Mouse (Mus musculus): ENCODE data around the gene Gm17662.

Gene Gm17662

GRCm38 (mm10) chr4:104857029-104857428 lies at the start of gene Gm17662:
Gm17662 (plus strand) TSS chr4:104857329.
- DNase-seq (ENCODE audit: low spot score in 2 of 2) = no peak

- no peak for DNase-seq (ENCODE audit: low spot score in 2 of 2)
Observed at GRCm38 (mm10) chr4:104810710-104811286, 46.3 kb upstream of the Gm17662 start.

- DNase-seq (ENCODE audit: low spot score in 2 of 2) = no peak
Observed at GRCm38 (mm10) chr4:104813617-104814016, 43.5 kb upstream of the Gm17662 start.

GRCm38 (mm10) chr4:104816519-104817232 lies 40.5 kb upstream of the Gm17662 start:
- DNase-seq (ENCODE audit: low spot score in 2 of 2) = no peak

- no peak for DNase-seq (ENCODE audit: low spot score in 2 of 2)
Observed at GRCm38 (mm10) chr4:104817509-104817908, 39.6 kb upstream of the Gm17662 start.

- no peak for DNase-seq (ENCODE audit: low spot score in 2 of 2)
Observed at GRCm38 (mm10) chr4:104818986-104819385, 38.1 kb upstream of the Gm17662 start.

GRCm38 (mm10) chr4:104819891-104820290 lies 37.2 kb upstream of the Gm17662 start:
- DNase-seq (ENCODE audit: low spot score in 2 of 2) = no peak

- no peak for DNase-seq (ENCODE audit: low spot score in 2 of 2)
Observed at GRCm38 (mm10) chr4:104823597-104824101, 33.5 kb upstream of the Gm17662 start.

GRCm38 (mm10) chr4:104824381-104825077 lies 32.6 kb upstream of the Gm17662 start:
- no peak for DNase-seq (ENCODE audit: low spot score in 2 of 2)

GRCm38 (mm10) chr4:104828939-104829338 lies 28.2 kb upstream of the Gm17662 start:
- no peak for DNase-seq (ENCODE audit: low spot score in 2 of 2)

- no peak for DNase-seq (ENCODE audit: low spot score in 2 of 2)
Observed at GRCm38 (mm10) chr4:104835096-104835495, 22.0 kb upstream of the Gm17662 start.

GRCm38 (mm10) chr4:104838342-104838741 lies 18.8 kb upstream of the Gm17662 start:
- DNase-seq (ENCODE audit: low spot score in 2 of 2) = no peak

GRCm38 (mm10) chr4:104842204-104842603 lies 14.9 kb upstream of the Gm17662 start:
- no peak for DNase-seq (ENCODE audit: low spot score in 2 of 2)

GRCm38 (mm10) chr4:104843546-104843945 lies 13.6 kb upstream of the Gm17662 start:
- no peak for DNase-seq (ENCODE audit: low spot score in 2 of 2)

- DNase-seq (ENCODE audit: low spot score in 2 of 2) = no peak
Observed at GRCm38 (mm10) chr4:104855216-104855615, 1.9 kb upstream of the Gm17662 start.

- no peak for DNase-seq (ENCODE audit: low spot score in 2 of 2)
Observed at GRCm38 (mm10) chr4:104857823-104858222, 694 bp downstream of the Gm17662 start.

- DNase-seq (ENCODE audit: low spot score in 2 of 2) = no peak
Observed at GRCm38 (mm10) chr4:104861241-104861640, 4.1 kb downstream of the Gm17662 start.

GRCm38 (mm10) chr4:104864397-104864796 lies 7.3 kb downstream of the Gm17662 start:
- no peak for DNase-seq (ENCODE audit: low spot score in 2 of 2)

- DNase-seq (ENCODE audit: low spot score in 2 of 2) = no peak
Observed at GRCm38 (mm10) chr4:104869581-104869980, 12.5 kb downstream of the Gm17662 start.

GRCm38 (mm10) chr4:104870196-104870595 lies 13.1 kb downstream of the Gm17662 start:
- DNase-seq (ENCODE audit: low spot score in 2 of 2) = no peak

- no peak for DNase-seq (ENCODE audit: low spot score in 2 of 2)
Observed at GRCm38 (mm10) chr4:104875832-104876231, 18.7 kb downstream of the Gm17662 start.

GRCm38 (mm10) chr4:104876323-104876722 lies 19.2 kb downstream of the Gm17662 start, which contains the start of gene C8a:
C8a (minus strand) TSS chr4:104876398.
- DNase-seq (ENCODE audit: low spot score in 2 of 2) = no peak

- DNase-seq (ENCODE audit: low spot score in 2 of 2) = no peak
Observed at GRCm38 (mm10) chr4:104887486-104887885, 30.4 kb downstream of the Gm17662 start.

Data from spleen, postnatal 36 days (tissue).